Mouse (Mus musculus) E14TG2a.4 (cell line): Measurements from ENCODE around the gene Dapk2.

Source experiments
- CTCF ChIP-seq: conservative IDR thresholded peaks from 2 replicates; pipeline ENCODE4 v1.5.1; 2014; ENCODE audit warnings: low read length
- NANOG ChIP-seq: IDR thresholded peaks from 2 replicates; pipeline ENCODE4 v1.6.1; 2014; ENCODE audit warnings: borderline replicate concordance, low read length, mixed read lengths

DNA sequence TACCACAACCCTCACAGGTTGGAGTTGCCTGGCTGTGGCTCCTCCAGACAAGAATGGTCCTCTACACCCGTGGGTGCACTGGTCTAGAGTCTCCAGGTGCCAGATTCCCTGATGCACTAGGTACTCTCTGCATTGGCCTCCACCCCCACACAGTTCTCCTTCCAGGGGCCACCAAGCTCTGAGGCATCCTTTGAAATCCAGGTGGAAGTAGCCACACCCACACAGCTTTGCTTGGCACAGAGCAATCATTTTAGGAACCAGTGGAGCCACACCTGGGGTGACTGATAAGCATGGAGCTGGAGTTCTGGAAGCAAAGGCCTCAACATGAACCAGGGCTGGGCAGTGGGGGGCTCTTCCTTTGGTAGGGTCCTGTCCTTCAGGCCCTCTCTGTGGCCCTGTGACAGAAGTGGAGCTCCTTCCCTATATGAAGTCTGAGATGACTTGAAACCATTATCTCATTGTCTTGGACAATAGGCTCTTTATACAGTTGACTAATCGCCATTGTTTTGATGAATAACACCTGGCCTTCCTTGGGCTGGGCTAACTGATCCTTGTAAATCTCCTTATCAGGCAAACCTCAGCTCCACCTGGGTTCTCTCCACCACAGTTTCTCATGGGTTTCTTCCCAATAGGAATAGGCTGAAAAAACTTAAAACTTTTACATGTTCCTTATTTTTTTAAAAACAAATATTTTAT lies 70.6 kb downstream of the Dapk2 start:
- no peak for TF ChIP-seq CTCF
- TF ChIP-seq NANOG = peak; percentile 56
